In the genomic region with DNA sequence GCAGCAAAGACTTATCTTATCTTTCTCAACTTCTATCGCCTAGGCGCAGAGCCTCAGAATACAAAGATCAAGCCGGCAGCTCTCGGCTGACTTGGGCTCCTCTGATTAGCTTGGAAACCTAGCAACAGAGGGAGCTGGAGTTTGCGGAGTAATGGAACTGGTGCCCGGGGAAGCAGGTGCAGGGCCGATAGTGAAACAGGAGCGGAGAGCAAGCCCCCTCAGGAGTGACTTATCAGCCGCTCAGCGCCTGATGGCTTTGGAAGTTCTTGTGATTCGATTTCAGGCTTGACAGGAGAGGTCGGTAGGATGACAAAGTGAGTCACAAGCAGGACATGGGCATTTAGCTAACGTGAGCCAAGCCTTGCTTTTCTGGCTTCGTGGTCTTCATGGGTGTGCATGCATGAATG, we compare ENCODE assay signal across 11 mouse cellular contexts. TPM values are rescaled to one million over a fixed set of nuclear protein-coding genes. Genes with fewer than 3 reads are reported as not detected.
DNase-seq lines count a peak whose midpoint lies in the region; ATAC-seq and TF ChIP-seq lines count a peak whose summit lies in the region.
"Had no signal": no experiment of that assay in that cellular context is flagged by ENCODE, and none has a peak within 500 bp of the region (broad histone marks: within the 10 kb centered on the region; RNA-seq: fewer than 3 reads in every experiment).

No protein-coding gene starts in this region.

- no peaks in the 10 kb centered on the region for H3K79me2 ChIP-seq in heart, adult 2 months (replicated peaks; ENCODE audit: control insufficient read depth, insufficient read depth, low read length)

- H3K4me1 ChIP-seq in heart, embryonic 15.5 days (replicated peaks): peaks cover 42% of the 10 kb centered on the region
- peaks cover 7% of the 10 kb centered on the region for H3K4me1 ChIP-seq in heart, adult 2 months (ENCODE audit: control insufficient read depth, insufficient read depth, low read length)

- 34% methylated on average over 14 of the region's 14 CpGs for WGBS in heart, embryonic 15.5 days
- 51% methylated on average over 14 of the region's 14 CpGs for WGBS in heart, adult 2 months

- no peak for DNase-seq in heart, adult 2 months
- DNase-seq in R1 (ENCODE audit: low read depth, low spot score): peak; percentile 19
- DNase-seq in urinary bladder, postnatal 4 days (ENCODE audit: low spot score in 2 of 2): no peak
- no peak for DNase-seq in thymus, postnatal 14 days
- DNase-seq: cerebellum, adult 18-20 months; gastrocnemius, postnatal 25 days; right cerebral cortex, postnatal 25 days; thymus, adult 2 months had no signal

- TF ChIP-seq EP300 in heart, adult 2 months (IDR thresholded peaks at IDR 0.05; ENCODE audit: insufficient read depth, low read depth, low read length): no peak

- H3K27ac ChIP-seq in heart, embryonic 15.5 days: no peak overlapping the region
- no peak overlapping the region for H3K27ac ChIP-seq in heart, adult 2 months

- intact Hi-C loops in heart, adult 2 months (cut with DNase I): no loop called here

- TF ChIP-seq POLR2A in heart, adult 2 months (IDR thresholded peaks at IDR 0.05; ENCODE audit: insufficient read depth, low read depth, low read length): no peak

- no peak for ATAC-seq in heart, embryonic 15.5 days (replicated peaks; ENCODE audit: insufficient number of reproducible peaks, insufficient read depth, low FRiP score, low read depth)
- ATAC-seq in erythroblast, adult 5-6 weeks (replicated peaks; ENCODE audit: low FRiP score, poor library complexity, severe bottlenecking): peak; percentile 60
- peak; percentile 74 for ATAC-seq in megakaryocyte progenitor cell, adult 5-6 weeks (replicated peaks; ENCODE audit: poor library complexity)

- H3K27me3 ChIP-seq in heart, embryonic 15.5 days: no peaks in the 10 kb centered on the region
- H3K27me3 ChIP-seq in heart, adult 2 months (ENCODE audit: control insufficient read depth, insufficient read depth, low read length): no peaks in the 10 kb centered on the region

- H3K9me3 ChIP-seq in heart, embryonic 15.5 days (replicated peaks): no peaks in the 10 kb centered on the region

- H3K4me2 ChIP-seq in heart, embryonic 15.5 days: 0 out of 2 replicates have a peak overlapping the region, but pooled peaks have one; percentile 2

- no peak overlapping the region for H3K9ac ChIP-seq in heart, embryonic 15.5 days
- H3K9ac ChIP-seq in heart, adult 2 months (ENCODE audit: low read depth, low read length): no peak overlapping the region

- TF ChIP-seq CTCF in heart, adult 2 months (IDR thresholded peaks at IDR 0.05): no peak

- no peak overlapping the region for H3K4me3 ChIP-seq in heart, embryonic 15.5 days
- H3K4me3 ChIP-seq in heart, adult 2 months: no peak overlapping the region

- H3K36me3 ChIP-seq in heart, embryonic 15.5 days: no peaks in the 10 kb centered on the region
- no peaks in the 10 kb centered on the region for H3K36me3 ChIP-seq in heart, adult 2 months (ENCODE audit: control insufficient read depth, insufficient read depth, low read length)

RNA-seq across cellular contexts. Expression of gene Cdc42ep4, which starts 47.4 kb away (rescaled TPM):
- polyA plus RNA-seq in heart, embryonic 15.5 days (2015; fragmentation: Nextera tagmentation; extraction: Ambion mirVana): 21.2 and 32.3 TPM in 2 replicates
- 10 to 100 TPM; 20.6 to 23.2 TPM for total RNA-seq in heart, adult 2 months (2021)
- 12.3 and 12.9 TPM in 2 replicates for polyA plus RNA-seq in heart, adult 2 months (2012; rRNA removed)
- 4.4 and 5.0 TPM in 2 replicates for total RNA-seq in erythroblast, adult 5-6 weeks (2015; ENCODE audit: low replicate concordance)
- total RNA-seq in erythroblast, adult 5-6 weeks (2017; ENCODE audit: low replicate concordance): 6.7 and 9.9 TPM in 2 replicates
- total RNA-seq in megakaryocyte progenitor cell, adult 5-6 weeks (2015): 10.0 and 10.3 TPM in 2 replicates
- total RNA-seq in megakaryocyte progenitor cell, adult 5-6 weeks (2017): 14.5 and 14.7 TPM in 2 replicates
